Mouse (Mus musculus) T-helper 17 cell (primary cell): ENCODE data around the gene Ces1b.

ENCODE experiments used
- in situ Hi-C, 2 experiments: fragments of 300-600 bp; cut with MboI, MseI; formaldehyde crosslinking; loops; 1 replicate in 1 of 2; 2 replicates in 1 of 2; pipeline ENCODE4 v1.15.1; 2025; ENCODE audit warnings: high pct_unique_total_duplicates in 2 of 2

Gene Ces1b

DNA sequence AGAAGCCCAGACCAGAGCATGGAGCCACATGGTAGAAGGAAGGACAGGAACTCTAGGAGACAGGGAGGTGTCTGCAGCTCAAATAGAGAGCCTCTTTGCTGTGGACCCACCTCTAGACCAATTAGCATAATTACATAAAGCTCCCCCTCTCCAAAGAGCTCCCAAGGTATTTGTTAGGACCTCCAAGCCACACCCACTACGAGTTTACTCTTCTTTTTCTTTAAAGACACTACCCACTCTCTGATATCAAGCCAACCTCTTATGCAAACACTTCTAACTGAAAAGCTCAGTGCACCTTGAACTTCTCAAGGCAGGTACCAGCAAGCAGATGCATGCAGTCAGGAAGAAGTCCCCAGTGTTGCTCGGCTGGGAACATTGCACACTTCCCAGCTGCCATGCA is at the start of gene Ces1b:
Gene Ces1b, minus strand, starts transcription at position 131 of the 400 bp plus-strand sequence.
- in situ Hi-C loops: no loop called here

DNA sequence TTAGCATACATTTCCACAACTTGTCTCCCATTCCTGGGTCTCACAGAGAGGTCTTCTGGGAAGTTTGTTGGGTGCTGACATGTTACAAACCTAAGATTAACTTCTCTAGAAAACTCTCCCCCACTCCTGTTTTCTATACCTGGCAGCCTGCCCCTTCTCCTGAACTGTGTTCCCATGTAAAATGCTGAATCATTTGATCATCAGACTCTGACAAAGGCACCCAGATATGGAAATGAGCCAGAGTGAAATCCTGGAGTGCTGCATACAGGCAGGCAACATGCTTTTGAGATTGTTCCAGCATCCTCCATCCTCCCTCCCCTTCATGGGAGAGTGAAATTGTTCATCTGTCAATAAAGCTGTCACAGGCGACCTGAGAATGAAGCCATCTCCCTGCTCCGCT is 46.7 kb upstream of the Ces1b start:
- in situ Hi-C loops: no loop called here

DNA sequence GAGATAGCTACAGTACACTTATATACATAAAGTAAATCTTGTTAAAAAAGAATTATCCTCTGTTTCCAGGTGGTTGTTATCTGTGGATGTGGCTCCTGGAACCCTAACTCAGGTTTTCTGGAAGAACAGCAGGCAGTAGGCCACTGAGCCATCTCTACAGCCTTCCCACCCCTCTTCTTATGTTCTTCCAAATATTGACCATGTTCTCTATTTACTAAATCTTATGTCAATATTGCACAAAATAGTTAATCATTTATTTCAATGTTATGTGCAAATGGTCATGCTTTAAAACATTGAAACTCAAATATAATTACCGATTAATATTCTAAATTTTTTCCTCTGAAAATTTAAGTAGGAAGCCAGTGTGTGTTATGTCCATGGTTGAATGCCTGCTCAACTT is 42.2 kb upstream of the Ces1b start:
- in situ Hi-C loops: loop anchor here in 1 of 2 experiments (25.0 kb wide), 1 partner anchor 1990 kb away; no protein-coding TSS in a partner anchor

DNA sequence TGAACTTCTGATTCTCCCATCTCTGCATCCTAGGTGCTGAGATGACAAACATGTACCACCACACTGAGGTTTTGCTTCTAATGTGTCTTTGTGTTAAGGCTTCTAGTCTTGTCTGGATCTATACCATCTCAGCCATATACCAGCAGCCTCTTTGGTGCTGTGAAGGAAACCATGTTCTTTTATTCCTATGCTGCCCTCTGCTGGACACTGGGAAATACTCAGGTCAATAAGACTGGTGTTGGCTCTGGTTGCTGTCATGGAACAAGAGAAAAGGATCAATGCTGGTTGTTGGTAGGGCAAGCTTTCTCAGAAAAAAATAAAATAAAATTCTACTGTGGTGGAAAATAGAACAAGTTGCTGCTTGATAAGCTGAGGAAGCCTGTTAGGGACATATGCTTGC is 15.6 kb upstream of the Ces1b start:
- in situ Hi-C loops: loop anchor here in 1 of 2 experiments (5.0 kb wide), 1 partner anchor 73 kb away; no protein-coding TSS in a partner anchor

DNA sequence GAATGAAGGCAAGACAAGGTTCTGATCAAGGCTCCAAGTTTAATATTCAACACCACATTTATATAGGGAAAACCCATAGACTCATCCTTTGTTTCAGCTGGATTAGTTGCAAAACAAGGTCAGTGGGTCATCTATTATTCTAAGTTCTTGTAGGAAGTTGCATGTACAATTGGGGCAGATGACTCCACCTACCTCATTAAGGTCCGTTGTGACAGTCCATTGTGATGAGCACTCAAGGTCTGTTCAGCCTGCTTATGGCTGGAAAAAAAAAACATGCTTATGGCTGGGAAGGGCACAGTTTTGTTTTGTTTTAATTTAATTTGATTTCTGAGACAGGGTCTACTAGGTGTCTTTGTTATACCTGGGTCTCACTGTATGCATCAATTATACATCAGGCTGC is 11.5 kb upstream of the Ces1b start:
- in situ Hi-C loops: no loop called here

DNA sequence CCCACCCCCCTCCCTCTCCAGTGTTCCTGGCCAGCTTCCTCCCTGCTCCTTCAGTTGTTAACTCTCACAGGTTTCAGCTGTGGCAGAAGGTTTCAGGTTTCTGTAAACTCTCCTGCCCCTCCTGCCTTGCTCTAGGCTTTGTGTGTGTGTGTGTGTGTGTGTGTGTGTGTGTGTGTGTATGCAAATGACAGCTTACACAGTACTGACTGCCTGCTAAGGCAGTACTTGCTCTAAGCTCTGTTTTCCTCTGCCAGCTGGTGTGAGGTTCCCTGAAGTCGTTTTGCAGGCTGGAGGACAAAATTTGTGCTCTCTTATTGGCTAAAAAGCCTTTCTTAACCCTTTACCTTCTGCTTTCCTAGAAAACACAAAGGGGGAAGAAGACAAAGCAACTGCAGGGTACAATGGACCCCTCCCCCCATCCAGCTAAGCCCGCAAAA is 8.9 kb upstream of the Ces1b start:
- in situ Hi-C loops: no loop called here

DNA sequence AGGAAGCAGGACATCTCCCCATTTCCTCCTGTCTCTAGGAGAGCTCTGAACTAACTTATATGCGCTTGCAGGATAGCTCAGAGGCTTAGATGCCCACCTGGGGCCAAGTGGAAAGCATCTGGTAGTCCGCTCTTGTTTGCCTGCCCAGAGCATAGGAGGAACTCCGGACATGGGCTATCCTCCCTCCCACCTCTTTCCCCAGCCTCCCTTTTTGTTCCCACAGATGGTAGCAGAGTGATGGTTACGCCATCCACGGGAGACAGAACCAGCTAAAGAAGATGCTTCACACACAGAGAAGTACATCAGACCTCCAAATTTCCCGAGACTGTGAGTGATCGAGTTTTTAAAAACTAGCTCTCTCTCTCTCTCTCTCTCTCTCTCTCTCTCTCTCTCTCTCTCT is 8.4 kb upstream of the Ces1b start:
- in situ Hi-C loops: no loop called here

DNA sequence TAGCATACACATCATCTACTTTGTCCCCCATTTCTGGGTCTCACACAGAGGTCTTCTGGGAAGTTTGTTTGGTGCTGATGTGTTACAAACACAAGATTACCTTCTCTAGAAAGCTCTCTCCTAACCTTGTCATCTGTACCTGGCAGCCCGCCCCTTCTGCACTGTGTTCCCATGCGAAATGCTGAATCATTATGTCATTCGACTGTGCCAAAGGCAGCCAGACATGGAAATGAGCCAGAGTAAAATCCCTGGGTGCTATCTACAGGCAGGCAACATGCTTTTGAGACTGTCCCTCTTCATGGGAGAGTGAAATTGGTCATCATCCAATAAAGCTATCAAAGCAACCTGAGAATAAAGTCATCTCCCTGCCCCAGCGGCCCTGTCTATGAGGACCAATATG is 4.6 kb downstream of the Ces1b start:
- in situ Hi-C loops: no loop called here

DNA sequence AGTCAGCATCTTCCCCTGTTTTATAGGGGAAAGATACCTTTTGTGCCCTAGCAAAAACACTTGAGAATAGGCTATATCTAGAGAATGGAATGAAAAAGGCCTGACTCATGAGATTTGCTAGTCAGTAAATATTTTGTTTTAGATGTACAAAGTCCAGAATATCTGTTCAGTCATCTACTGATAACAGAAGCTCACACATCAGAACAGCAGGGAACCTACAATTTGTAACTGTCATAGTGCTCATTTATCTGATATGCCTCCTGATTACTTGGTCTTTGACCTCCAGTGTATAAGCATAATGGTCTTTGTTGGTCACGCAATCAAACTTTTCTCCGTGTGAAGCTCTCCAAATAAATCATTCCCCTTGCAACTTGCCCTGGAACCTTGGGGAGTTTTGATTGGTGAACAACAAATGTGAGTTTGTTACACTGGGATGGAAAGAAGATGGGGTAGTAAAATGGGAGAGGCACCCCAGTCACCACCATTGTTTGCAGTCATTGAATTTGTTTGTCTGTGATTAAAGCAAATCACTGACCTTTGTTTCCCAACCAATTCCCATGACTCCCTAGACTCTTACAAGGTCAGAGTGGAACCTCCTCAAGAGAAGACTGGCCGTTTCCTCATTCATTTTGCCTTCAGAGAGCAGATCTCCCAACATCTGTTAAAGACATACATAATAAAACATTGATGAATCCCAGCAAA is 16.2 kb downstream of the Ces1b start:
- in situ Hi-C loops: no loop called here

DNA sequence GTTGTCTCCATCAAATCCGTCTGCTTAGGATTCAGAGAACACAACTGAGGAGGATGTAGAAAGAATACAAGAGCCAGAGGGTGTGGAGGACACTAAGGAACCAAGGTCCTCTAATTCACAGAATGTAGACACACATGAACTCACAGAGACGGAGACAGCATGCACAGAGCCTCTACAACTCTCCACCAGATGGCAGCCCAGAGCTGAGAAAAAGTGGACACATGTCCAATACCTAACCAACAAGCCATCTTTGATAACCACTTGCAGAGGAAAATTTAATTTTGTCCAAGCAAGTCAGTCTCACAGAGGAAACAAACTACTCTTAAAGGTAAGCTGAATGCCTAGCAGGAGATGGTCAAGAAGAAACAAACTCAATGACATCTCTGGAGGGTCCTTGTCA is 20.6 kb downstream of the Ces1b start:
- in situ Hi-C loops: no loop called here

DNA sequence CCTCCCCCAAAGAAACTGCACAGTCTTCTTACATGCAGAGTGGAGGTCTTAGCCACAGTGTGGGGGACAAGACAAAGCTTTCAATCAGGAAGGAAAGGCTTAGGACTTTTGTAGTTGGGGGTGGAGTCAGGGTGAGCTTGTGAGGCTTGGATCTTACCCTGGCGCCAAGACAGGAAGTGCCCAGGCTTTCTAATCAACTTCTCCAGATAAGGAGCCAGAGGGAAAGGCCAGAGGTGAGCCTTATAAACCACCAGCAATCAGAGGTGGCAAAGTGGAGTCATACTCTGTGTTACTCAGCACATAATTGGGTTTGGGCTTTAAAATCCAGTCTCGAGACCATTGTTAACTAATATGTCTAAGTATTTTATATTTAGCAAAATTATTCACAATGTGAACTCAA is 24.6 kb downstream of the Ces1b start:
- in situ Hi-C loops: no loop called here

DNA sequence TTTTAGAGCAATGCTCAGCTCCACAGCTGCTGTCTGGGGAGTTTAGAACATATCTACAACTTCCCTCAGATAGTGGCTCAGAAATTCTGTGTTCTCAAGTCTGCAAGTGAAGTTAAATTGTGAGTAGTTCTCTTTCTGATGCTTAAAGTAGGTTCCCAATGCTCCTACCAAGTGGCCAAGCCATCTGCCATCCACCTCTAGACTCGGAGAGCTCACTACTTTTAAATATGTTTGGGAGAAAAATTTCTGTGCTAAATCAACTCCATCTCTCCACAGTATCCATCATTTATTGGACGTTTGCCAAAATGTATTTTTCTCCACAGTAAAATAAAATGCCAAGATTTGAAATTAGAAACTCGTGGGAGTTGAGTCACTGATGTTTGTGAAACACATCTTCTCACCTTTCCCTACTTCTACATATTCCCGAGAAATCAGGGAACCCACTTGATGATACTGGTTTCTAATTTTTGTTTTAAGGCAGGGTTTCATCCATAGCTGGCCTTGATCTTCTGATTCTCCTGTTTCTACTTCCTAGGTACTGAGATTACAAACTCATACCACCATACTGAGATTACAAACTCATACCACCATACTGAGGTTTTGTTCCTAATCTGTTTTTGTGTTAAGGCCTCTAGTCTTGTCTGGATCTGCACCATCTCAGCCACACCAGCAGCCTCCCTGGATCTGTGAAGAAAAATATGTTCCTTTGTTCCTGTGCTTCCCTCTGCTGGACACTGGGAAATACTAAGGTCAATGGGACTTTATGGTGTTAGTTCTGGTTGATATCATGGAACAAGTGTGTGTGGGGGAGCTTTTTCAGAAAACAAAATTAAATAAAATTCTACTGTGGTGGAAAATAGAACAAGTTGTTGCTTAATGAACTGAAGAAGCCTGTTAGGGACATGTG is 31.1 kb downstream of the Ces1b start:
- in situ Hi-C loops: no loop called here

DNA sequence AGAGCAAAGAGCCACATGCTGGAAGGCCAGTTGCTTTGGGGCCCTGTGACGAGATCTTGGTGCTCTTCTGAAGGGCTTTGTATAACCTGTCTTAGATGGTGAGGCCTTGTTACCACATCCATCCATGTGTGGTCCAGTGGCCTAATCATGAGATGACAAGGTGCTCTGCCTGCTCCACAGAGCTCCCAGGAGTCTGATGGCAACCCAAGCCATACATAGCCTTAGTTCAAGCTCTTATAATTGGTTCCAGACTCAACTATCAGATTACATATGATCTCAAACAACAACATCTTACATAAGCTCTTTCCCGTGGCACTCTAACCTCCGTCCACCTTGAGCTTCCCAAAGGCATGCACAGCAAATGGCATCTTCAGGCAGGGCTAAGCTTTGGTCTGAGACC is 31.7 kb downstream of the Ces1b start, which contains the start of gene Ces1a:
Gene Ces1a, minus strand, starts transcription at position 101 of the 400 bp plus-strand sequence.
- in situ Hi-C loops: no loop called here

DNA sequence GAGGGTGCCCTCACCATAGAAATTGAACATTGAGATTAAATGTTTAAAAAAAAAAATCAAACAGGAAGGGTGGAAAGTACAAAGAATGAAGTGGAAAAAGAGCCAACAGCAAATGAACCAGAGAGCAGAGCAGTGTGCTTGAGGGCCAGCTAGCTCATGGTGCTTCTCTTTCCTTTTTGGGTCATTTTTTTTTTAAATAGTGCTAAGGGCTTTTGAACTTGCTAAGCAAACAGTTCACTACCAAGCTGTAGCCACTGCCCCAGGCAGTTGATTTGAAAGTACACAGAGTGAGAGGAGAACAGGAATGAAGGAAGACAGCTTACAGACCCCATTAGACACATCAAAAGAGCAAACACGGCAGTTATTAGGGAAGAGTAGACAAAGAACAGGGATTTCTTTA is 36.7 kb downstream of the Ces1b start:
- in situ Hi-C loops: no loop called here

DNA sequence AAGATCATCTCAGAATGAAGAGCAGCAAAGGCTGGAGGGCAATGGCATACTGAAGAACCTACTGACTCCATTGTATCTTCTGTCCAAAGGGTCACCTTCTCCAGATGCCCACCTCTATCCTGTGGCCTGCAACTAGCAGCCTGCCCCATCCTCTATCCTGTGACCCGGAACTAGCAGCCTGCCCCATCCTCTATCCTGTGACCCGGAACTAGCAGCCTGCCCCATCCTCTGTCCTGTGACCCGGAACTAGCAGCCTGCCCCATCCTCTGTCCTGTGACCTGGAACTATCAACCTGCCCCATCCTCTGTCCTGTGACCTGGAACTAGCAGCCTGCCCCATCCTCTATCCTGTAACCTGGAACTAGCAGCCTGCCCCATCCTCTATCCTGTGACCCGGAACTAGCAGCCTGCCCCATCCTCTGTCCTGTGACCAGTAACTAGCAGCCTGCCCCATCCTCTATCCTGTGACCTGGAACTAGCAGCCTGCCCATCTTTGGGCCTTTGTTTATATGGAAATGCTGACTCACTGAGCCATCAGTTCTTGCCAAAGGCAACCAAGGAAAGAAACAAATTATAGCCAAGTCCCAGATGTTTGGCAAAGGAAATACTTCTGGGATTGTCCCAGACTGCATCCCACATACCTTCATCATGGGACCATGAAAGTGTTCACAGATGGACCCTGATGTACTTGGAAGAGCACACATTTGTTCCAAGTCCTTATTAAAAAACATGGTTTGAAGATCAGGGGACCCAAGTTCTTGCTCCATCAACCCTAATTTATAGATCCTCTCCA is 38.8 kb downstream of the Ces1b start:
- in situ Hi-C loops: no loop called here

DNA sequence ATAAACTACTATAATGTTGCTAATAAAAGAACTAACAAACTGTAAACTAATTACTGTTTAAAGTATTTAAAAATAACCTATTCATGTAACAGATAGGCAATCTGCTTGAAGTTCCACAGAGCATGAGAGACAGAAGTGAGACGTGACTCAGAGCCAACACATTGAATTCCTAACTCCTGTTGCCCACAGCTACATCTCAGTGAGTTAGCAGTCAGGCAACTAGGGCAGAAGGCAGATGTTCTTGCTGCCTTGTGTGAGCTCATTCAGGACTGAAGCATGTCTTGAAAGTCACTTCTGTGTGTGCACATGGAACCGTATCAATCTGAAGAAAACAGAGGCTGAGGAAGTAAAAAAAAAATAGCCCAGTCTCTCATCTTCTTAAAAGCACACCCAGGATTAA is 39.6 kb downstream of the Ces1b start:
- in situ Hi-C loops: no loop called here

DNA sequence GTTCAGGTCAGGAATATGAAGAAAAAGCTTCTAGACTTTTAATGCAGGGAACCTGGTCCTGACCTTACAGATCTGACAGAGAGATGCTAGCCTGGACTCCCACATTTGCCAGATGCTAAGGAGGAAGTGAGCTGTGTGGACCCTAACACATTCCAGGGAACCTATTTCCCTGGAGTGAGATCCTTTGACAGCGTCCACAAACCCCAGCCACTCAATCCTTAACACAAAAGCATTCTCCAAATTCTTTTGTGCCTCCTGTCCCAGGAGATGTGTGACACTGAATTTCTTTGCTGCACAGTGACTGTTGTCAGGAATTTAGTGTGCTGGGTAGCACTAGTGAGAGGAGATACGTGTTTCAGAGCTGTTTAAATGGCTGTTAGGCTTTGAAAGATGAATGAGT is 41.0 kb downstream of the Ces1b start:
- in situ Hi-C loops: no loop called here

DNA sequence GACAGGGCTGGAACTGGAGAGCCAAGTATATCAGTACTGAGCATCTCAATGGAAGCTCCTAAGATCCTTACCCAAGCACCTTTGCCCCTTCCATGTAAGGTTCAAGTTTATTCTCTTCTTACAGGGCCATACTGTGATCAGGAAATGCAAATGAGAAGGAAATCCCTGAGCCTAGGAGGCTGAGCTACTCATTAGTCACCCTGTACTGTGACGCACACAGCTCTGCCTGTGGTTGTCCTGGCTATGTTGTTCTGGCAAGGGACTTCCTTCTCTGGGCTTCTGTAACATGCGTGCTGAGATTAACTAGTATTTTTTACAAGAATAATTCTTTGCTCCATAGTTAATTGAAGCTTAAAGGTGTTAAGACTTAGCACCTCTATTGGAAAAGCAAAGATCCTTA is 49.2 kb downstream of the Ces1b start:
- in situ Hi-C loops: no loop called here

DNA sequence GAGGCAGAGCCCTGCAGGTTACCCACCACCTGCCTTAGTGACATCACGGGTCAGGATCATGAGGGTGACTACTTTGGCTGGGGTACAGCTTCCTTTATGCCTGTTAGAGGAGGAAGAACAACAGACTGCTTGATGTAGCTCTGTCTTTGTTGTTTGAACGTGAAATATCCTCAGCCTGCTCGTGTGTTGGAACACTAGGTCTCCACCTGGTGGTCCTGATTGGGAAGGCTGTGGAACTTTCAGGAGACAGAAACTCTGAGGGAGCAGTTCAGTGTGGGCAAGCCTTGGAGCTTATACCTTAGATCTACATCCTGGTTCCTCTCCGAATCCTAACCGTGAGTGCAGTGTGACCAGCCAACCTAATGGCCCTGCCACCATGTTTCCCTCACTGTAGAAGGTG is 58.1 kb downstream of the Ces1b start:
- in situ Hi-C loops: loop anchor here in 1 of 2 experiments (5.0 to 25.0 kb wide), 2 partner anchors 76 to 1191 kb away; partner anchors contain the start of gene Nup93

DNA sequence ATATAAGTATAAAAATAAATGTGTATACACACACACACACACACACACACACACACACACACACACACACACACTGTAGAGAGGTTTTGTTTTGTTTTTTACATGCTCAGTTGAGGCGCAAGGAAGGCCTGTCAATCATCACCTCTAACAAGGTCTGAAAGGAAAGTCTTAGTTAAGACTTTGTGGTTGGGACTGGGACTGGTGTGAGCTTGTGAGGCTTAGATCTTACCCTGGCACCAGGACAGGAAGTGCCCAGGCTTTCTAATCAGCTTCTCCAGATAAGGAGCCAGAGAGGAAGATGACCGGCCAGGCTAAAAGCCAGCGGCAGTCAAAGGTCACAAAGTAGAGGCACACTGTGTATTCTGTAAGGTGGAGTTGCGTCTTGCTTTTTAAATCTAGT is 65.5 kb downstream of the Ces1b start:
- in situ Hi-C loops: loop anchor here in 1 of 2 experiments (10.0 to 25.0 kb wide), 2 partner anchors 421 to 1198 kb away; partner anchors contain the start of gene Nup93

DNA sequence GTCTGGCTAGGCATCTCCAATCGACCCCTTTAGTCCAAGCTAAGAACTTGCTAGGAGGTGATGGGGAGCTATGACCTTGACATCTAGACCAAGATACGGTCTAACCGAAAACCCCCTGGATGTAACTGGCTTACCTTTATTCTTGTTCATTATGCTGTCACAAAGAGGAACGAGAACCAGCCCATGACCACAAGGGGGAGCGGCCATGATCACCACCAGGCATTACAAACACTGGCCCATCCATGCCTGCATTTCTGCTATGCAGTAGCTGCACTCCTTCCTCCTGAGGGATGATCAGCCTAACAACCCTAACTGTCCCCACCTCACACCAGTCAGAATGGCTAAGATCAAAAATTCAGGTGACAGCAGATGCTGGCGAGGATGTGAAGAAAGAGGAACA is 67.6 kb downstream of the Ces1b start:
- in situ Hi-C loops: loop anchor here in 1 of 2 experiments (10.0 to 25.0 kb wide), 2 partner anchors 423 to 1200 kb away; partner anchors contain the start of gene Nup93
